Mouse (Mus musculus) adrenal gland, postnatal 36 days (tissue): Measurements from ENCODE around the gene Cubn. TPM values are rescaled to one million over a fixed set of nuclear protein-coding genes. Genes with fewer than 3 reads are reported as not detected.
A peak's percentile ranks its signal among the peaks of the same experiment; 100 is the strongest.

Experiments used
- DNase-seq, 2 experiments: peaks; one replicate each; pipeline ENCODE4 v3.0.0; 2021; ENCODE audit warnings: mixed read lengths in 1 of 2
- total RNA-seq, 2 experiments: library from RNA; stranded (reverse); gene quantifications; 2 replicates each; pipeline ENCODE4 v1.2.3; 2021

Gene Cubn
- total RNA-seq, 2 experiments from 2014 or later, result 0.26 to 0.33 TPM

DNA sequence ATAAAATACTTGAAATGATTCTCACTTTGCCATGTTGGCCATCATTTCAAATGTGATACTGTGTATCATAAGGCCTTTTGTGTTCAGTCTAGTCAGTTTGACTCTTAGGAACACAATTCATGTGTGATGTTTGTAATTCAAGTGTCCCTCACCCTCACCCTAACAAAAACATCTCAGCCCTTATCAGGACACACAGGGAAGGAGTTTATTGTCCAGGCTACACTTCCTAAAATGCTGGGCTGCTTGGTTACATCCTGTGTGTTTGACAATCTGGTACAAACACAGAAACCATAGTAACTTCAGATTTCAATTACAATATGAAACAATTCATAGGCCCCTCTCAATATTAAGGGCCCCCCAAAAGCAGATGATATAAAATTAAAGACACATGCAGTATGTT lies 83.9 kb downstream of the Cubn start:
- DNase-seq, result no peak

DNA sequence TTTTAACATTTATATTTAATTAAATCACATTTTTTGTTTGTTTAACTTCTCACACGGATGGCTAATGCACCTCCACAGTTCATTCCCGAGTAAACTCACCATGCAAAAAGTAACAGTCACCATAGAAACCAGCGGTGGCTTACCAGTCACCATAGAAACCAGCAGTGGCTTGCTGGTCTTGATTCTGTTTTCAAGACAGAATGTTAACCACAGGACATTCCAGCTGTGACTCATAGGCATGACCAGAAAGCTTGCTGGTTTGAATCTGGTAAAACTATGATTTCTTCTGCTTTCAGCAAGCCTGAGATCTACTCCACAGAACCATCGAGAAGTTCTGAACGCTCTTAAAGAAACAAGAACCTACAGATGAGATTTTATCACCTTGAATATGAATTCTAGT lies 84.3 kb downstream of the Cubn start:
- peak; percentile 48 to 56 for DNase-seq

DNA sequence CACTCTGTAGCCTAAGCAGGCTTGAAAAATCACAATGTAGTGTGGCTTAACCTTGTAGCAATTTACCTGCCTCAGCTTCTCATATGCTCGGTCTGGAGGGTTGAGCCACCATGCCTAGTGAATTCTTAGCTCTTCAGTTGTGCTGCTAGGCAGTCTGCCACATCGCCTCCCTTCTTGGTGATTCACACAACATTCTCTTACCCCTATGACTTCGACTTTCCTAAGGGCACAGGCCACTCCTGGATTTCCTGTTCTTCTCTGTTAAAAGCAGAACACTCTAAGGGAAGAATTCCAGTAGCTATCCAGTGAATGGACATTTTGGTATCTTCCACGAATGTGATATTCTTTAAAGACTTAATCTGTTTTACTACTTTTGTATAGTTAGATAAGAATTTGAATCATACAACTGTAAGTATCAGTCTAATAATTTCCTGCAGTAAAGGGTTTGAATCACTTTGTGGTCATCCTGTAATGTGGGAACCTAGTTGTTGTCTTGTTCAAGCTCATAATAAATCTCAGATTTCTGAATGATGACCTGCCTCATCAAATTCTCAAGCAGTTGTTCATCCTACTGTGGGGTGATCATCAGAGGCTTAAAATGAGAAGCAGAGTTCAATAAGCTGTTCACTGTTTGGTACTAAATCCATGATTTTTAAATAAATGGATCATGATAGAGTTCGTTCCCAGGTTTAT lies 86.5 kb downstream of the Cubn start:
- DNase-seq, result peak; percentile 8 to 40

DNA sequence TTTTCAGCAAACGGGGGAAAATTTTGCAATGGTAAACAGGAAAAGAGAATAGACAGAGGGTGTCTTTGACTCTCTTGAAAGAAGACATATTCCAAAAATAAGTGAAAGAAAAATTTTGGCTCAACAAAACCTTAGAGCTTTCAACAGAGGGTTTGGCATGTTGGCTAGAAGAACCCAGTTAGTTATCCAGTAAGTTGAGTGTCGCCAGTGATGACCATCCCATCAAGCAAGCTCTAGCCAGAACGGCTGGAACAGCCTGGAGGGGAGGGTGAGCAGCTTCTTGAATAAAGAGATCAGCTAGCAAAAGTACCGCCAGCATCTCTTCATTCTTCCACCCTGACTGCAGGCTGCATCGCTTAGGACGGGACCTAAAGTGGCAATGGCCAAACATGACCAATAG lies 90.8 kb downstream of the Cubn start:
- DNase-seq, result no peak

DNA sequence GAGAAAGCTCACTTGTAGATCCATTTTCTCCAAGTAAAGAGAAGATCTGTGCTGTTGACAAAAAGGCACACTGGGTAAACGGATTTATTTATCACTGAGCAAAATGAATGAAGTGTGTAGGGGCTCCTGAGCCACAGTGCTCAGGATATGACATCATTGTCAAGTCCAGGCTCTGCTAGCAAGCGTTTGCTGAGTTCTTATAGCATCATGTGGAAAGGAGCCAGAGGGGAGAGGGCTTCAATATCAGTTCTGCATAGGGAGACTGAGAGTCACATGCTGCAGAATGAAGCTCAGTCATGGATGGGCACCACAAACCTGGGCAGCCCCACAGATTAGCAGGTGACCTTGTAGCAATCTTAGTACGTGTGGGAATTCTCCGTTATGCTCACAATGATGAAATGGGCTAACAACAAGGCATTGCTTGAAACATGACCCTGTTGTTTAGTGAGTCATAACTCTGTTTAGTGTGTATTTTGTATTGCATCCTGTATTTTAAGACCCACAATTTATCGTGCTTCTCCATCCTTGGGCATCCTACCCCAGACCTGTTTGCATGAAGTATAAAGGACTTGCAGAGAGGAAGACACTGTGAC lies 92.0 kb downstream of the Cubn start:
- no peak for DNase-seq

DNA sequence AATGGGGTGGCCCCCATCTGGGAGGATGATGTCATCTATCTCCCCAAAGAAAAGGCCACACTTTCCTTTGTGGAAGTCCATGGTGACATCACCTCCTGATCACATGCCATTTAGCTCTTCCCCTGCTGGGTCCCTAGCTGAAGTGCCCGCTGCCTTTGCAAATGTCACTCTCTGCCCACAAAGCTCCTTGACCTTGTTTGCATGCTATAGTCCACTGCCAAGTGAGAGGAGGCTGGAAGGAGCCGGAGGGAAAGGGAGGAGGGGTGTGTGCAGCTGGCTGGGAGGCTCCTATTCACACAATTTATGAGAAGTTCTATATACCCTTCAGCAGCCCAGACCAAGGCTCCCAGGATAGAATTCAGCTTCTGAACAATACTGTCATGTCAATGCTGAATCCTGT lies 92.7 kb downstream of the Cubn start:
- DNase-seq, result peak; percentile 72 to 75

DNA sequence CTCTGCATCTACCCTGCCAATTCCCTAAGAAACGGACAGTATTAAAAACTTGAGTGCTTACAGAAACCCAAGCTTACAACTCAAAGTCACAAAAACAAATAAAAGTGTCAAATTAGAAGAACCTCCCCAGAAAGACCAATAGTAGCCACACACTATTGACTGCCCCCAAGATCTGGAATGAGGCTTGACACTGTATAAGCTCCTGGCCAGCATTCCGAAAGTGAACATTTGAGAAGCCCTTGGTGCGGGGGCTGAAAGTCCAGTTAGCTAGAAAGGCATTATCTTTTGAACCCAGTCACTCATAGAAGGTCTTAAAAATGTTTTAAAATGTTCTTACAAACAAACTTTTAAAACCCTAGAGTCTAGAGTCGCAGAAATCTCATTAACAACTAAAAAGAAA lies 93.1 kb downstream of the Cubn start:
- no peak for DNase-seq

DNA sequence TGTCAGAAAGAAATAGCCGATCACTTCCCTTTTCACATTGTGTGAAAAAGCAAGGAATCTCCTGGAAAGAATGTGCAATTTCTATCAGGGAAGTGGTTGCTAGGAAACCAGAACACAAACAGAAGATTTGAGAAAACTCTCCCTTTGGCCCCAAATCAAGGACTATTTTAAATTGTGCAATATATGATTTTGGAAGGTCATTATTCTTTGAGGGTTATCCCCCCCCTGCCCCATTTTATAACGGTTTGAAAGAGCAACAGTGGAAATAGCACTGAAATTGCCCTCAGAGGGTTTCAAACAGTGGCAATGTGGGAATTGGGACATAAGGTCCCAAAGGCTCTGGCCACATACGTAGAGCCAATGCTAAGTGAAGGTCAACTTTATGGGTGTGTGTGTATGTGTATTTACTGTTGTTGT lies 95.5 kb downstream of the Cubn start:
- peak in 1 of 2 experiments; percentile 10 for DNase-seq

DNA sequence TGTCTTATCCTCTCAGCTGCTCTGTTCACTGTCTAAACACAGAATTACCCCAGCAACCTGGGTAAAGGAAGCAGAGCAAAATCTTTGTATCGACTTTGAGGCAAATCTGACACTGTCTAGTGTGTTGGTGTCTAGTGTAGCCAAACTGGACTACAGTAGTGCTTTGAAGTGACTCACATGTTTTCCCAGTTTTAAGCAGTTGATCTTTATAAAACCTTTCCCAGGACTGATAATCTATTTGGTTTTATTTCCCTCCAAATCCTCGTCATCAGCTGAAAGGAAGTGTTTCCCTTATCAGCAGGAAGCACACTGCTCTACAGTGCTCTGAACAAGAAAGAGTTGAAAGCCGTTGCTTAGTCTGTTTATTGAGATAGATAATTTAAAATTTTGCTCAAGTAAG lies 100.6 kb downstream of the Cubn start:
- DNase-seq, result no peak

DNA sequence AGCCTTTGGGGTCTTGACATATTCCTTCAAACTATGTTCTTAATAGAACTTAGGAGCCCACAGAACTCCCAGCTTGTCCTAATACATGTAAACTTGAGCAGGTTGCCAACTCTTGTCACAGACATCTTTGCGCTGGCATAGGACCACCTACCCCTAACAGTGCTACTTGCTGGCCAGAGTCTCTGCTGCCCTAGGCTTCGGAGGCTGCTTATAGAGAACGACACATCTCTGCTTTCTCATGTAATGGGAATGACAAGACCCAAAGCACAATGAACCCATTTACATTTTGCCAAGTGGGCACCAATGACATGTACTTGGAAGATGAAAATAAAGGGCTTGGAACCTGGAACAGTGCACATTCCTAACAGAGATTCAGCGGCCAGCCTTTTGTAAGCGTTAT lies 105.0 kb downstream of the Cubn start:
- no peak for DNase-seq

DNA sequence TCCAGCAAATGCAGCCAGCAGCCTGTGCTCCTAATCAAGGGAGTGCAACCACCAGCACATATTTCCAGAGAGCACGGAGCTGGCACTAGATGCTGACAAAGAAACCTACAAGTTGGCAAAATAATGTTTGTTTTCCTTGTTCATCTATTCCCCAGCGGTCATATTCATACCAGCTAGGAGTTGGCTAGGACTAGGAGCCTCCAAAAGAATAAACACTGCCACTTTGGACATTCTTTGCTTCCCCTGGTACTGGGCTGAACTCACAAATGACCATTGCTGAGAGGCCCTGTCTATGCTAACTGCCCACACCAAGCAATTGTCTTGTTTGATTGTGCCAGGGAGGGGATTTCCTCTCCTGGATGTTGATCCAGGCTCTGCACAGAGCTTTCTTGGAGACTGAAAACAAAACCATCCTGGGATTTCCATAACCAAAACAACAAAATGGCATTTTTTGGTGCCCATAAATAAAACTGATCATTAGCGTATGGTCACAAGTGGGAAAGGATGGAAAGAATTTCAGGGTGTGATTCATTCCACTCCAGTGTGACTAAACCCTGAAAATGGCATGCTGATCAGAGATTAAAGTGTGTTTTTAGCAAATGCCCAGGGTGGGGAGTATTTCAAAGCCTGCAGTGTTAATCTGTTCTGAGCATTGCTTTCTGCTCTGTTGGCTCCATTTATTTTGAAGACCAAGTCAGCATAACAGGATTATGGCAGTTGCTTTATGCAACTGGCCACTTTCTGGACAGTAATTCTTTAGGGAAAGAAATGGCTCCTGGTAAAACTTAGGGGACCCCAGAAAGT lies 105.9 kb downstream of the Cubn start:
- peak in 1 of 2 experiments; percentile 13 for DNase-seq

DNA sequence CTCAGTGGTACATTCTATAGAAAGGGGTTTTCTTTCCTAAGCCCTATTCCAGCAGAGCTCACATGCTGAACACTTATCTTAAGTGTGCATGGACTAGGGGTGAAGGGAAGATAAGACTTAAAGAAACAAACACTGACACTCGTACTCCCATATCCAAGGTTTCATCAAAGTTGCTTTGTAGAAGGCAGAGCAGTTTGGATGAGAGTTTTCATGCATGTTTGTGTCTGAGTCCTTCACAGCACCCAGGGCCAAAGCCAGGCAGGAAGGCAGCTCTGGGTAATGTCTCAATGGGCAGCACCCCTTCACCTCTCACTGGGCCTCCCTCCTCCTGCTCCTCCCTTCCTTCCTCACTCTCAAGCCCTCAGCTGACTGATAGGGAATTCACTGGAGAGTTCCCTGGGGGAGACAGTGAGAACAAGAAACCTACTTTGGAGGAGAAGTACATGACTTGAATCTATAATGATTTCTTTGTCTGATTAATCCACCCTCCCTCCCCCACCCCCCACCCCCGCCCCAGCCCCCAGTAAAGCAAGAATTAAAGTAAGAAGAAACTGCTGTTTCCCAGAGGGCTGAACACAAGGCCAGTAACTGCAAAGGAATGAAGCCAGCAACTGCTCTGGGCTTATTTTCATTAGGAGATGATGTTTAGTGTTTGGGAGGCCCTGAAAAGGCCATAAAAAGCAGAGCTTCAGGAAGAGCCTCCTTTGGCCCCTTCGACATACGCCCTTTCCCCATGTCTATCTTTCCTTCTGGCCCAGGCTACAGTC lies 106.7 kb downstream of the Cubn start:
- peak in 1 of 2 experiments; percentile 8 for DNase-seq

DNA sequence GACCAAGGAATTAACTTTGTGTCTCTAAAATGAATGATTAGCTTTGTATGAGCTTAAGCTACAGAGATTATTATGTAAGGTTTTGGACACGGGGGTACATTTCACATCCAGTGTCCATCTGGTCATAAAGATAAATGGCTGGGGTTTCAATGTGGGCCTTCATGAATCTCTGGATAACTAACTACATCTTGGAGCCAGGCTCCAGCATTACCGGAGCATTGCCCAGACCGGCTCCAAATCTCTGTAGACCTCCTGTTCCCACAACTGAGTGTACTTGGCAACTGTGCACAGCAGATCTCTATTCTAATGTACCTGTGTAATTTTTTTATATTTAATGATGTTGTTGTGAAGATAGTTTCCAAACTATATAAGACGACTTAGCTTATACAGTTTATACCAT lies 115.4 kb downstream of the Cubn start:
- no peak for DNase-seq

DNA sequence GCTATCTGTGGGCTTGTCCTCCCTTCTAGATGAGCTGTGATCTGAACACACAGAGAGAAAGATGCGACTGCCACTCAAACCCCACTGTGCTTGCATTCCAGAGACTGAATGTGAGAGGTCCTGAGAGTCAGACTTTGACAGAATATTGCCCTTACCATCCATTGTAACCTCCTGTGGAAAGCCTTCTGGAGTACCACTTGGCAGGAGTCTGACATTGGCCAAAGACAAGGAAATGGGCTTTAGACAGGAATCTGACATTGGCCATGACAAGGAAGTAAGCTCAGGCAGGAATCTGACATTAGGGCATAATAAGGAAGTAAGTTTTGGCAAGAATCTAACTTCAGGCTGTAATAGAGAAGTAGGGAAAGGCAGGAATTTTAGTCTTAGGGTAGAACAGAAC lies 118.3 kb downstream of the Cubn start:
- no peak for DNase-seq

DNA sequence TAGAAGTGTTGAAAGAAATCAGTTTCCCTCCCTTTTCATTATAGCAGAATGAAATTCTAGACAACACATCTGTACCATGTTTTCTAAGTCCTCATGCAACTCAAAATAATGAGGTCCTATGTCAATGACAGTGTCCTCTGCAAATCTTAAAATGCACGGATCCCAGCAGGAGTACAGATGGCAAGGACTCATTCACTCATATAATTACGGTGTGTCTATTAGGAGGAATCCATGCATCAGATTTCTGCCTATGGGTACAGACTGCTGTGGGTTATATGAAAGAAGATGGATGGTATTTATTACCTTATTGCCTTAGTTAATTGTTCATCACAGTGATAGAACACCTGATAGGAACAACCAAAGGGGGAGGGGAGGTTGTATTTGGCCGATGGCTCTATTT lies 118.8 kb downstream of the Cubn start:
- DNase-seq, result no peak

DNA sequence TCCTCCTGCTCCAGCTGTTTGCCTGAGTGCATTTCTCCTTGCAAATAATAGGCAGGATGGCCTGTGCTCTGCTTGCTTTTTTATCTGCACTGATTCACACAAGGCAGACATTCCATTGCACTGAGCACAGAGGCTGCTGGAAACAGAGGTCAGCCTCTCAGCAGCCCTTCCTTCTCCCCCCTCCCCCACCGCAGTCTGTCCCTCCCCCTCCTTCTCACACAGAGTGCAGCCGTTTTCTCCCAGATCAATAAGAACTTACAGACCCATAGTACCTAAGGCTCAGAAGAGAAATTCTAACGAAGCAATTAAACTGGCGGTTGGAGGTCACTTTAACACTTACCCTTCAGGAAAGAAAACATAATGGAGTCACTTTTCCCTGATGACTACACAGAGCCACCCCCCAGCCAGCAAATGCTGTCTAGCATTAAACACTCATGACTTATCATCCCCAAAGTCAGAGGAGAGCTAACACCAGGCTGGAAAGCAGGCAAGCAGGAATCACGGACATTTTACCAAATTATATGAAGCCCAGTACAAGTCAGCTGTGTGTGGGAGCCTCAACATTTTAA lies 119.3 kb downstream of the Cubn start:
- peak; percentile 54 to 79 for DNase-seq

DNA sequence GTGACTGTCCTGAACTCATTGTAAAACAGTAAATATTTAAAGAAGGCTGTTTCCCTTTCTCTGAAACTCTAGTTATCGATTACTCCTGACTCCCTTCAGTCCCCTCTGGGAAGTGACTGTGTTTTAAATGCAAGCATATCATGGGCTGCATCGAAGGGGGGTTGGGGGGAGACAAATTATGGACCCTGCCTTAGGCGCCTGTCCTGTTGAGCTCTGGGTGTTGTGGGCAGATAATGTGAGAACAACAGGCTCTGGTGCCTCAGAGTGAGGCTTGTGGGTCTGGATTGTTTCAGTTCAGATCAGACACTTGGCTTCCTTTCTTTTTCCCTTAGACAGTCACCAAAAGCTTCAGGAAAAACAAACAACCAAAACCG lies 119.8 kb downstream of the Cubn start:
- peak in 1 of 2 experiments; percentile 14 for DNase-seq

DNA sequence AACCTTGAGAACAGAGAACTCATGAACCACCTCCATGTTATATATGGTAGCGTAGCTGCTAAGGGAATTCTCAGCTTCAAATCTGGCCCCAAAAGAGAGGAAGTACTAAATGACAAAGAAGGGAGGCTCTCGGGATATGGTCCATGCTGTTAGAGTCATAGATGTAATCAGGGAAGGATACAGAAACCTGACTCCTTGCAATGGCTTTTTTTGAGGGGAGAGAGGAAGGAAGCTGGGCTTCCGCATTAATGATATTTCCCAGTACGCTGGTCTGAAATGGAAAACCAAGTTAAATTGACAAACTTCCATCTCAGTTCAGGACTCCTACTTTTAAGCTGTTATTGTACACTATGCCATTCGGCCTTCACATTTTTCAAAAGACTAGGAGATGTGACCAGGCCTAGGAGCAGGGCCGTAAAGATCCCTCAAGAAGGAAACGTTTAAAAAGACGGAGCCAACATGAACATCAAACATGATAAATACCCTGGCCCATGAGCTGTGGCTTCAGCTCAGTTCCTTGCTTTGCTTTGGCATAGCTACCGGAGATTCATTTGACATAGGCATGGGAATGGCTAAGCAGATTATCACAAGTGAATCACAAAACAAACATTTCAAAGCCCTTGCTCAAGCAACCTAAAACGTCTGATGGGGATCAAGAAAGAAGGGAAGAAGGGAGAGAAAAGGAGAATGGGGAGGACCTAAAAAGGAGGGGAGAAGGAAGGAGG lies 120.4 kb downstream of the Cubn start:
- peak; percentile 7 to 20 for DNase-seq

DNA sequence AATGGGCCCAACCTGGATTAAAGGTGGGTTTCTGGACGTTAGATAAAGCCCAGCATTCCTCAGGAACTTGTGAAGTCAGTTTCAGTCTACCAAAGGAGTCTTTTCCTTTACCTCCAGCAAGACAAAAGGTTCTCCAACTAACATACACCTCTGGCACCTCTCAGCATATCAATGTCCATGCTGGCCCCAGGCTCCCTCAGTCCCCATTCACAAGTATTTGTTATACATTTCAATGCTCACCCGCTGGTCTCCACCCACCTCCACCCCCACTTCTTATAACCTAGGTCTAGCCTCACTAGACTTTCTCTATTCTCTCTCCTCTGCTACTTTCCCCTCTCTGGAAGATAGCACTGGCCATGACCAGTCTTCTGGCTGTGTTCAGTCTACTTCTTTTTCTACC lies 121.1 kb downstream of the Cubn start:
- no peak for DNase-seq

DNA sequence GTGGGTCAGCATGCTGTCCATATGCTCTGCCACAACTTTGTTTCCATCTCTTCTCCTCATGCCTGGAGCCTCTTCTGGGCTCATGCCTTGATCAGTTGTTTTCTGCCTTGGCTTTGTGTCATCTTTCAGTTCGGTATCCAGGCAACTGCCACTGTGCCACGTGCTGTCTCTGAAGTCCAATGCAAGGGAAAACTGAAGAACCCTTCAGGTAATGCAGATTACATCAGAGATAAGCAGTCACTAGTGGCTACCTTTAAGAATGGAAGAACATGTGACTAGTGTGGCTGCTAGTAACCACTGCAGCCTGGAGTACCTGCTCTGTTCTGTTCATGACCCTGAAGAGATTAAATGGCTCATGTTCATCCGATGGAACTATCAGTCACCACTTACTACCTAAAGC lies 123.1 kb downstream of the Cubn start:
- no peak for DNase-seq

DNA sequence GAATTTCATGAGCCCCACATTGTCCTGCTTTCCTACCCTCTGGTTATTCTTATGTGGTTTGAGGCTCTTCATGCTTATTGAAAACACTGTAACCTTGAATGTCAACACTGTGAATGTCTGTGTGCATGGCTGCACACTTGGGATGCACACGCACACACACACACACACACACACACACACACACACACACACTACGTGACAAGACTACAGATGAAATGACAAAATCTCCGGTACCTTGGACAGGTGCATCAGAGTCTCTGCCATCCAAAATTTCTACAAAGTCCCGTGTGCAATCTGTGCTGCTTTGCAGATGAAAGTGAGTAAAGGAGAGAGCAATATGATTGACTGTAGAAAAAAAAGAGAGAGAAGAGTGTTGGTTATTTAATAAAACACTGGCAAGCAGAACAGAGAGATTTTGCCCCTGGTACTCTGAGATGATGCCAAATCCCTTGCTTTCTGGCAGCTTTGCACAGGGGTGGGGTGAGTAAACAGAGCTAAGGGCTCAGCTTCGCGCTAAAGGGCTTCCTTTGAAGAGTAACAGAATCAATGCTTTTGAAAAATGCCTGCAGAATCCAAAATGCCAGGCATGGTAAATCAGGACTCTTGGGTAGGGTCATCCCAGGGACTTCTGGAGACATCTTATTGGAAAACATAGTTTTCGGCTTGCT lies 133.6 kb downstream of the Cubn start:
- DNase-seq, result peak; percentile 27 to 35
